Mouse (Mus musculus): ENCODE measurements at regions not wholly inside any gene's neighbourhood (a gene's known extent, or its start where the extent isn't known, plus 50 kb on each side); places are given as distances from the start of the nearest gene placed in this dataset.
A peak's percentile ranks its signal among the peaks of the same experiment; 100 is the strongest.

DNA sequence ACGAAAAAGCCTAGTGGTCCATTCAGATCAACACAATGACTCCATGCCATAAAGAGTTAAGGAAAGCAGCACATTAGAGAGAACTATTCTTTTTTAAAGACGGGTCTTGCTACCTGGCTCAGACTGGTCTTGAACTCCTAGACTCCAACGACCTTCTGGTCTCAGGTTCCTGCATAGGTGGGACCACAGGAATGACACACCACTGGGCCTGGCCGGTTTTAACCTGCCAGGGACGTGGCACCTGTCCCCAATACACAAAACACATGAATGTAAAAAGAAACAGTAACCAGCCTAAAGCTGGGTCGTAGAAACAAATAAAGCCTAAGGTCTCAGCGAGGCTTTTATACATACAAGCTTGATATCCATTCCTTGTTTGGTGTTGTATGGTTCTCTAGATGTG is 67.9 kb downstream of the Hes1 start:
- H3K27ac ChIP-seq (ENCODE audit: low read length), result no peak overlapping the region
- H3K4me3 ChIP-seq (ENCODE audit: low read length), result no peak overlapping the region
- H3K4me1 ChIP-seq (ENCODE audit: control insufficient read depth, insufficient read depth, low read length), result no peaks in the 10 kb centered on the region
- no peaks in the 10 kb centered on the region for H3K9me3 ChIP-seq (ENCODE audit: control insufficient read depth, low read length)
- no peak overlapping the region for H3K9ac ChIP-seq (ENCODE audit: low read depth, low read length)
- H3K4me2 ChIP-seq (ENCODE audit: low read depth, low read length), result no peak overlapping the region
- no peaks in the 10 kb centered on the region for H3K36me3 ChIP-seq (ENCODE audit: control insufficient read depth, insufficient read depth, low read length)
- 80% methylated on average over 7 of the region's 7 CpGs for WGBS
- ATAC-seq, result no peak
- H3K27me3 ChIP-seq (replicated peaks; ENCODE audit: control insufficient read depth, insufficient read depth, low read length), result no peaks in the 10 kb centered on the region

- H3K36me3 ChIP-seq (ENCODE audit: control insufficient read depth, insufficient read depth, low read length), result no peaks in the 10 kb centered on the region
- 49% methylated on average over 6 of the region's 6 CpGs for WGBS
- H3K27me3 ChIP-seq (replicated peaks; ENCODE audit: control insufficient read depth, insufficient read depth, low read length), result no peaks in the 10 kb centered on the region
- H3K9ac ChIP-seq (ENCODE audit: low read depth, low read length), result no peak overlapping the region
- H3K27ac ChIP-seq (ENCODE audit: low read length), result no peak overlapping the region
- ATAC-seq, result no peak
- no peaks in the 10 kb centered on the region for H3K9me3 ChIP-seq (ENCODE audit: control insufficient read depth, low read length)
- no peak overlapping the region for H3K4me3 ChIP-seq (ENCODE audit: low read length)
- no peaks in the 10 kb centered on the region for H3K4me1 ChIP-seq (ENCODE audit: control insufficient read depth, insufficient read depth, low read length)
- H3K4me2 ChIP-seq (ENCODE audit: low read depth, low read length), result no peak overlapping the region
Observed at GRCm38 (mm10) chr16:30134642-30135165, 70.5 kb downstream of the Hes1 start.

- H3K27ac ChIP-seq (ENCODE audit: low read length), result no peak overlapping the region
- H3K4me1 ChIP-seq (ENCODE audit: control insufficient read depth, insufficient read depth, low read length), result no peaks in the 10 kb centered on the region
- H3K27me3 ChIP-seq (replicated peaks; ENCODE audit: control insufficient read depth, insufficient read depth, low read length), result no peaks in the 10 kb centered on the region
- 88% methylated on average over 5 of the region's 5 CpGs for WGBS
- no peak overlapping the region for H3K4me2 ChIP-seq (ENCODE audit: low read depth, low read length)
- no peak for ATAC-seq
- H3K9ac ChIP-seq (ENCODE audit: low read depth, low read length), result no peak overlapping the region
- no peaks in the 10 kb centered on the region for H3K36me3 ChIP-seq (ENCODE audit: control insufficient read depth, insufficient read depth, low read length)
- H3K9me3 ChIP-seq (ENCODE audit: control insufficient read depth, low read length), result no peaks in the 10 kb centered on the region
- H3K4me3 ChIP-seq (ENCODE audit: low read length), result no peak overlapping the region
Observed at GRCm38 (mm10) chr16:30136849-30137248, 72.7 kb downstream of the Hes1 start.

DNA sequence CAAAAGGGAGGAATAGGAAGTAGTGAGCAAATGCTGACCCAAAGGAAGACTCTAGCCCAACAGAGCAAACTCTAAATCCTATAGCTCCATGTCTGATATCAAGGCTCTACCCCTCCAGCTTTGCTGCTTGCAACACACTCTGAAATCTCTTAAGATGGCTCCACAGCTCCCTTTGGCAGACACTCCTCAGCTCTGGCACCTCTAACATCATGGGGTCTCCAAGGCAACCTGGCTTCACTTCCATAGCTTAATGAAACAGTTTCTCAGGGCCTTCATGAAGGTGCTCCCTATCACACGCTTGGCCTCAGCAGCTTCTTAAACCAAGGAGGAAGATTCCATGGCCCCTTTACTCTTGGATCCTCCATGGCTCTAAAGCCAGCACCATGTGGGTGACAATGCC is 73.6 kb downstream of the Hes1 start:
- Histone ChIP-seq H3K4me1 (ENCODE audit: control insufficient read depth, insufficient read depth, low read length) (no peaks in the 10 kb centered on the region), H3K9me3 (ENCODE audit: control insufficient read depth, low read length) (no peaks in the 10 kb centered on the region), H3K27me3 (replicated peaks; ENCODE audit: control insufficient read depth, insufficient read depth, low read length) (no peaks in the 10 kb centered on the region), H3K27ac (ENCODE audit: low read length) (no peak overlapping the region), H3K4me3 (ENCODE audit: low read length) (no peak overlapping the region), H3K4me2 (ENCODE audit: low read depth, low read length) (no peak overlapping the region), H3K36me3 (ENCODE audit: control insufficient read depth, insufficient read depth, low read length) (no peaks in the 10 kb centered on the region), H3K9ac (ENCODE audit: low read depth, low read length) (no peak overlapping the region)
- 92% methylated on average over 1 of the region's 1 CpGs for WGBS
- no peak for ATAC-seq

GRCm38 (mm10) chr16:30144818-30145464 is 80.8 kb downstream of the Hes1 start:
- peaks cover 12% of the 10 kb centered on the region for H3K4me1 ChIP-seq (ENCODE audit: control insufficient read depth, insufficient read depth, low read length)
- H3K4me3 ChIP-seq (ENCODE audit: low read length), result peak overlapping the region; percentile 17; the same call in 1 of the 2 replicates
- peak overlapping the region; percentile 41 for H3K4me2 ChIP-seq (ENCODE audit: low read depth, low read length)
- peak; percentile 31; the same call in 1 of the 2 replicates for ATAC-seq
- no peaks in the 10 kb centered on the region for H3K9me3 ChIP-seq (ENCODE audit: control insufficient read depth, low read length)
- 21% methylated on average over 13 of the region's 13 CpGs for WGBS
- H3K9ac ChIP-seq (ENCODE audit: low read depth, low read length), result no peak overlapping the region
- no peaks in the 10 kb centered on the region for H3K27me3 ChIP-seq (replicated peaks; ENCODE audit: control insufficient read depth, insufficient read depth, low read length)
- no peak overlapping the region for H3K27ac ChIP-seq (ENCODE audit: low read length)
- H3K36me3 ChIP-seq (ENCODE audit: control insufficient read depth, insufficient read depth, low read length), result no peaks in the 10 kb centered on the region

DNA sequence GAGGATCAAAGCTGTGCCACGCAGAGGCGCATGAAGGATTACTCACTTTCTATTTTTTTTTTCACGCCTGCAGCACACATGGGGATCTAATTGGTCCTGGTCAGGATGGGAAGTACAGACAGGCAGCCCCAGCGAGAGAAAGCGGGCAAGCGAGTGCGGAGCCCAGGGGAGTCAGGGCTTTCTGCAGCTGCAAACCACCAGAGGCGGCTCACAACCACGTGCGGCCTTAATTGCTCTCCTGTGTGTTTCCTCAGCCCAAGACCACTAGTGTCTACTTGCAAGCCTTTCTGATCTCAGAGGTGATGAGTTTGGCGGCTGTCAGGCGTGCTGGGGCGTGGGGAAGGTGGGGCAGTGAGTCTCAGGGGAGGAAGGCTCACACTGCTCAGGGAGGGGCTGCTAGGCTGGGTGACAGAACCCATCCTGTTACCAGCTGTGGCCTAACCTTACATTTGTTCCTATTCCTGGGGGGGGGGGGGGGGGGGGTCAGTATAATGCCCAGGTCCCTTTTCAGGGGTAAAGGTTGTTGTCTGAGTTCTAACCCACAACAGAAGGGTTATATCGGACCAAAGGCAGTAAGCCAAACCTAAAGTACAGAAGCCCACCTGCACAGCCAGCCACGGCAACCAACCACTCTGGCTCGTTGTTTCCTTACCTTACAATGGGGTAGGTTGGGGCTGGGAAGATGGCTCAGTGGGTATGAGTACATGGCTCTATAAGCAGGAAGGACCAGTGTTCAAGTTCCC is 81.5 kb downstream of the Hes1 start:
- H3K36me3 ChIP-seq (ENCODE audit: control insufficient read depth, insufficient read depth, low read length), result no peaks in the 10 kb centered on the region
- H3K4me1 ChIP-seq (ENCODE audit: control insufficient read depth, insufficient read depth, low read length), result peaks cover 12% of the 10 kb centered on the region
- ATAC-seq, result peak; percentile 47
- H3K9me3 ChIP-seq (ENCODE audit: control insufficient read depth, low read length), result no peaks in the 10 kb centered on the region
- H3K27me3 ChIP-seq (replicated peaks; ENCODE audit: control insufficient read depth, insufficient read depth, low read length), result no peaks in the 10 kb centered on the region
- H3K9ac ChIP-seq (ENCODE audit: low read depth, low read length), result no peak overlapping the region
- H3K4me3 ChIP-seq (ENCODE audit: low read length), result peak overlapping the region; percentile 17; the same call in 1 of the 2 replicates
- 18% methylated on average over 16 of the region's 16 CpGs for WGBS
- peak overlapping the region; percentile 41 for H3K4me2 ChIP-seq (ENCODE audit: low read depth, low read length)
- no peak overlapping the region for H3K27ac ChIP-seq (ENCODE audit: low read length)

DNA sequence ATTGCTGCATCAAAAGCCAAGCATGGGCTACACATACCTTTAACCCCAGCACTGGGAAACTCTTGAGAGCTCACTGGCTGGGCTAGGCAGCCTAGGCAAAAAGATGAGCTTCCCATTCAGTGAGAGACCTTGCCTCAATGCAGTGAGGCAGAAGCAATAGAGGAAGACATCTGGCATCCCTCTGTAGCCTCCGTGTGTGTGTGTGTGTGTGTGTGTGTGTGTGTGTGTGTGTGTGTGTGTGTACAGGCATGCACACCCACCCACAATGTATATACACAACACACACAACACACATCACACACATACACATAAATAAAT is 82.0 kb downstream of the Hes1 start:
- Histone ChIP-seq H3K27me3 (replicated peaks; ENCODE audit: control insufficient read depth, insufficient read depth, low read length) (no peaks in the 10 kb centered on the region), H3K9ac (ENCODE audit: low read depth, low read length) (no peak overlapping the region), H3K9me3 (ENCODE audit: control insufficient read depth, low read length) (no peaks in the 10 kb centered on the region), H3K36me3 (ENCODE audit: control insufficient read depth, insufficient read depth, low read length) (no peaks in the 10 kb centered on the region), H3K4me3 (ENCODE audit: low read length) (no peak overlapping the region), H3K27ac (ENCODE audit: low read length) (no peak overlapping the region), H3K4me2 (ENCODE audit: low read depth, low read length) (no peak overlapping the region), H3K4me1 (ENCODE audit: control insufficient read depth, insufficient read depth, low read length) (peaks cover 12% of the 10 kb centered on the region)
- ATAC-seq, result no peak
- 75% methylated on average over 1 of the region's 1 CpGs for WGBS

DNA sequence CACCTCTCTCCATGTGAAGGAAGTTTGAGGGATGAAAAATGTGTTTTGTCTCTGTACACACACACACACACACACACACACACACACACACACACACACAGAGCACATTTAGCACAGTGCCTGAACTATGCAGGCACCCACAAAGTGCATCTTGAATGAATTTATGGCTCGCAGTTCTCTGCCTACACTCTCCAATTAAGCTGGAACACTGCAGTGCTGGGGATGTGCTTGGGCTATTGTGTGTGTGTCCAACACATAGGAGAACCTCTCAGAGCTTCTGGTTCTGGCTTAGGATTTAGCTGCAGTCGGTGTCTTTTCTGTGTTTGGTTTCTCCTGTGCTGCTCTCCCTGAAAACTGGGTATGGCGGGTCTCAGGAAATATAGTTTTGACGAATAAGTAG is 83.1 kb downstream of the Hes1 start:
- Histone ChIP-seq H3K4me3 (ENCODE audit: low read length) (no peak overlapping the region), H3K9me3 (ENCODE audit: control insufficient read depth, low read length) (no peaks in the 10 kb centered on the region), H3K36me3 (ENCODE audit: control insufficient read depth, insufficient read depth, low read length) (no peaks in the 10 kb centered on the region), H3K4me1 (ENCODE audit: control insufficient read depth, insufficient read depth, low read length) (peaks cover 12% of the 10 kb centered on the region), H3K27me3 (replicated peaks; ENCODE audit: control insufficient read depth, insufficient read depth, low read length) (no peaks in the 10 kb centered on the region), H3K4me2 (ENCODE audit: low read depth, low read length) (no peak overlapping the region), H3K9ac (ENCODE audit: low read depth, low read length) (no peak overlapping the region), H3K27ac (ENCODE audit: low read length) (no peak overlapping the region)
- ATAC-seq, result no peak
- WGBS, result 82% methylated on average over 4 of the region's 4 CpGs

- no peak overlapping the region for H3K9ac ChIP-seq (ENCODE audit: low read depth, low read length)
- H3K27me3 ChIP-seq (replicated peaks; ENCODE audit: control insufficient read depth, insufficient read depth, low read length), result no peaks in the 10 kb centered on the region
- H3K27ac ChIP-seq (ENCODE audit: low read length), result no peak overlapping the region
- 74% methylated on average over 3 of the region's 3 CpGs for WGBS
- H3K9me3 ChIP-seq (ENCODE audit: control insufficient read depth, low read length), result no peaks in the 10 kb centered on the region
- ATAC-seq, result no peak
- no peak overlapping the region for H3K4me2 ChIP-seq (ENCODE audit: low read depth, low read length)
- H3K4me3 ChIP-seq (ENCODE audit: low read length), result no peak overlapping the region
- H3K4me1 ChIP-seq (ENCODE audit: control insufficient read depth, insufficient read depth, low read length), result peaks cover 19% of the 10 kb centered on the region
- no peaks in the 10 kb centered on the region for H3K36me3 ChIP-seq (ENCODE audit: control insufficient read depth, insufficient read depth, low read length)
Observed at GRCm38 (mm10) chr16:30151104-30151503, 86.9 kb downstream of the Hes1 start.
